Mouse (Mus musculus) skeletal muscle tissue, adult 2 months (tissue): Measurements from ENCODE around the gene Dusp22.

ENCODE experiments used
- DNase-seq: peaks from one replicate; pipeline ENCODE4 v3.0.0-alpha.2; 2012; ENCODE audit warnings: low read depth, low spot score

Dusp22 gene

DNA sequence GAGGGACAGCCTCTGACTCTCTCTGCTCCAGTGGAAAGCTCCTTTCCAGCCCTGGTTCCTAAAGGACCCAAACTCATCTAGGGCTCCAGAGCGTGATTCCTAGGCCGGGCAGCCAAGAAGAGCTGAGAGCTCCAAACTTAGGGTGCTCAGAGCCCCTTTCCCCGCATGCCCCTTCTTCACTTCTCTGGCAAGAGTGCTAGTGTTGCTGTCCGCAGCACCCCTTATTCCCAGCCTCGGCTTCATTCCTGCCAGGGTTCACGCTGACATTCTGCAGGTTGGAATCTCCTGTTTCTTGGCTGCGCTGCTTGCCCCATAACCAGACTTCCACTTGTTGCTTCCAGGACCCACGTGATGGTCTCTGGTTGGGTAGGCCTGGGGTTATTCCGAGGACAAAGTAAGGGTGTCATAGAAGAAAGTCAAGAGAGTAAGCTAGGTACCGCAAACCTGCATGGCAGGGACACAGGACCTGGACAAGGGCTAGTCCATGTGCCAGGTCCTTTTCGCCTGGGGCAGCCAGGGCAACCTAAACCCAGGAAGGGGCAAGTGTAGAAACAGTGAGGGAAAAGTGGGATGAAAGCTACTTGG is 89.8 kb downstream of the Dusp22 start:
- no peak for DNase-seq

DNA sequence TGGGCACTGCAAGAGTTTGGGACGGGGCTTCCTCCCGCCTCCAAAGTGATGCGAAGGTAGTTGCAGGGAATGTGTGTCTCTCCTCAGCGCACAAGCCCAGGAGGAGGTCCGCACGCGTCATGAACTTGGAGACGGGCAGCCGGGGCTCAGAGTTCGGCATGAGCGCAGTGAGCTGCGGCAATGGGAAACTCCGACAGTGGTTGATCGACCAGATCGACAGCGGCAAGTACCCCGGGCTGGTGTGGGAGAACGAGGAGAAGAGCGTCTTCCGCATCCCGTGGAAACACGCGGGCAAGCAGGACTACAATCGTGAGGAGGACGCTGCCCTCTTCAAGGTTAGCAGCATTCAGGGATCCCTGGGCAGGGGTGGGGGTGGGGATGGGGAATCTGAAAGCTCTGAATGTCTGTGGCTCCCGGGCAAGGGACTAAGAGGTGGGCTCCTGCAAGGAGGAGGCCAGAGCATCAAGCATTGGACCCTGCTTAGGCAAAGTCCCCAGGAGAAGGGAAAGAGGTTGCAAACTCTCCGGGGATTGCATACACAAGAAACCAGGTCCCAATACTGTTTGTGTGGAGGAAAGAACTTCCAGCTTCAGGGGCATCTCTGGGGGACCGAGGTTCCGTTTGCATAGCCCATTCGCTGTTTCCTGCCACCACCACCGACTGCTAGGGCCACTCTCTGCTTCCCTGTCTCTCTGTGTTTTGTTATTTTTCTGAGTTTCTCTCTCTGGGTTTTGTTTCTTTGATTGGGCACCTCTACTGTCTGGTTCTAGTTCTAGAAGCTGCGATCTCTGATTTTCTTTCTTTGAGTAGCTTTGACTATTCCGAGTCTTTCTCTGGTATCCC is 90.9 kb downstream of the Dusp22 start:
- no peak for DNase-seq

DNA sequence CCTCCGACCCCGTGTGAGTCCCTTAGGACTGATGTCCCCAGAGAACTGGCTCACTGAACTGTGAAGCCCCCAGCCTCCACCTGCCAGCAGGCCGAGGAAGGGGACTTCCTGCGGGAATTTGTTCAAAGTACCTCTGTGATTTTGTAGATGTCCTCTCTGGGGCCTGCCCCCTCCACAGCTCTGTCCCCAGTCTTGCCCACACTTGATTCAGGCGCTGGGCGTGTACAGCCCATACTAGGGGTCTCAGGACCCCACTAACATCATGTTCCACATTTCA is 91.4 kb downstream of the Dusp22 start:
- DNase-seq: no peak

DNA sequence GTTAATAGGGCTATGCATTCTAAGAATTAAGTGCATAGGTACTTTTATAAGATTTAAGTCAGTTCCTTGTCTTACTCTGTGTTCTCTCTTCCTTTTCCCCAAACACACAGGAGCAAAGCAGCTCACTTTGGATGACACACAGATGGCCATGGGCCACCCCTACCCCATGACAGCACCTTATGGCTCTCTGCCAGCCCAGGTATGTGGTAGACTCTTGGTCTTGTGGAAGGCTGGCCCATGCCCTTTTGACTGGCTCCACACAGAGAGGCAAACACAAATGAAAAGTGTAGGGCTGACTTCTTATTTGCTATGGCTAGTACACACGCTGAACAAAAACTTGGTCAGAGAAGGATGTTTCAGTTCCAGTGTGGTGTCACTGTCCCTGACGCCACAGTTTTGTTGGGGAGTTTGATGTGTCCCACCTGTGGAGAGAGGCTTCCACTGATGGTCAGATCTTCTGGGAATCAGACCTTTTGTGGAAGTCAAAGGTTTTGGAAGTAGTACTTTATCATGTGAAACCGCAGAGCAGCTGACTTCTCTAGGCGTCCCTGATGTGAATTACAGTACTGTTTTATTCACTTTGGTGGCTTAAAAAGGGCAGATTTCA is 92.9 kb downstream of the Dusp22 start:
- DNase-seq: no peak

DNA sequence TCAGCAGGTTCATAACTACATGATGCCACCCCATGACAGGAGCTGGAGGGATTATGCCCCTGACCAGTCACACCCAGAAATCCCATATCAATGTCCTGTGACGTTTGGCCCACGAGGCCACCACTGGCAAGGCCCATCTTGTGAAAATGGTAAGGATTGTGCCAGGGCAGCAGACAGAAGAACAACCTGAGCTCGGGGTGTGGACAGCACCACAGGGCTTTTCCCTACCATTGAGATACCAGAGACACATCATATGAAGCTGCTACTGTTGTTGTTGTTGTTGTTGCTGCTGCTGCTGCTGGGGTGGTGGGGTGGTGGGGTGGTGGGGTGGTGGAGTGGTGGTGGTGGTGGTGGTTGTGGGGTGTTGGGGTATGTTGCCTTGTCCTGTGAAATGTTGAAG is 93.6 kb downstream of the Dusp22 start:
- DNase-seq: no peak

DNA sequence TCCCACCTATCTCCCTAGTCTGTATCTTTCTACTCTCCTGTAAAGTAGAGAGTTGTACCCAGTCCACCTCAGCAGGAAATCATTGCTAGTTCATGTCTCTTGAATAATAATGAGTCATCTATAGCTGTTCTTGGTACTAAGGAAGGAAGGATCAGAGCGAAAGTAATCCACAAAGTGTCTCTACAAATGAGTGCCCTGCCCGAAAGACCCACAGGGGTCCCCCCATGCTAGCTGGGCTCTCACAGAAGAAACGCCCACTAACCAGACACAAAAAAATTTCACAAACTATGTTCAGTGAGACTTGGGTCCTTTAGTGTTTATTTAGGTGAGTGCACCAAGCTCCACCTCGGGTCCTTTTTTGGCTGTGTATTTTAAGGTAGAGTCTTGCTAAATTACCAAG is 94.3 kb downstream of the Dusp22 start:
- no peak for DNase-seq

DNA sequence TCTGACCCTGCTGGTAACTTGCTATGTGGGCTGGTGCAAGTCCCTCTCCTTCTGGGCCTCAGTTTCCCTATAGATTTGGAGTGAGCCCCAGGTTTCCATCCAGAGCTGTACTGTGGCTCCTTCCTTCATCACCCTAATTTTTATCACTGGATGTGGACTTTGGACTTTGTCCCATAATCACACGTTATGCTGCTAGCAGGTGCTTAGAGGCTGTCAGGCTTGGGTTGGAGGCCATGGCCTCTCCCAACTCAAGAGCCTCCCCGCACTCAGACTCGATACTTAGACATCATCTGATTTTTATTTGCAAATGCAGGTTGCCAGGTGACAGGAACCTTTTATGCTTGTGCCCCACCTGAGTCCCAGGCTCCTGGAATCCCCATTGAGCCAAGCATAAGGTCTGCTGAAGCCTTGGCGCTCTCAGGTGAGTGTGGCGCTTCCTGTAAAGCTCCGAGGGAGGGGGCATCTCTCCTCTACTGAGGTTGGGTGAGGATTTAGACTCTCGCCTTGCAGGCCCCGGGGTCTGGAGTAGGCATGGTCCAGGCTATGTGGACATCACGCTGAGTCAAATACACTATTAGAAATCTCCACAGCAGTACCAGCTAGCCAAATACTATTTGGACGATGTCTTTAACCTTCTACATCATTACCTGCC is 95.2 kb downstream of the Dusp22 start:
- DNase-seq: no peak

DNA sequence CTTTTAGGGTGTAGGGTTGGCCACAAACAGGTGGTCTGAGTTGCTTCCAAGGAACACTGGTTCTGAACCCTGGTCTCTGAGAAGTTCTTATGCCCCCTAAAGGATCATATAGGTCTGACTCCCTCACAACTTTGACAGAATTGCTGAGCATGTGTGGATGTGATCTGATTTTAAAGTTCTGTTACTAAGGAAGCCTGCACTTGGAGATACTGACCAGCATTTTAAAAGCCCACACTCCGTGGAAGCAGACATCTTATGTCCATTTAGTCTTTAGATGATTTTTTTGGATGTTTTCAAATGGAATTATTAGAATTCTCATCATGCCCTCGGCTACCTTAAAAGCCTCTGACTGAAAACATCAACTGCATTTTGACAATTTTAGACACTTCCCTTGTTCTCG is 95.8 kb downstream of the Dusp22 start:
- DNase-seq: no peak

DNA sequence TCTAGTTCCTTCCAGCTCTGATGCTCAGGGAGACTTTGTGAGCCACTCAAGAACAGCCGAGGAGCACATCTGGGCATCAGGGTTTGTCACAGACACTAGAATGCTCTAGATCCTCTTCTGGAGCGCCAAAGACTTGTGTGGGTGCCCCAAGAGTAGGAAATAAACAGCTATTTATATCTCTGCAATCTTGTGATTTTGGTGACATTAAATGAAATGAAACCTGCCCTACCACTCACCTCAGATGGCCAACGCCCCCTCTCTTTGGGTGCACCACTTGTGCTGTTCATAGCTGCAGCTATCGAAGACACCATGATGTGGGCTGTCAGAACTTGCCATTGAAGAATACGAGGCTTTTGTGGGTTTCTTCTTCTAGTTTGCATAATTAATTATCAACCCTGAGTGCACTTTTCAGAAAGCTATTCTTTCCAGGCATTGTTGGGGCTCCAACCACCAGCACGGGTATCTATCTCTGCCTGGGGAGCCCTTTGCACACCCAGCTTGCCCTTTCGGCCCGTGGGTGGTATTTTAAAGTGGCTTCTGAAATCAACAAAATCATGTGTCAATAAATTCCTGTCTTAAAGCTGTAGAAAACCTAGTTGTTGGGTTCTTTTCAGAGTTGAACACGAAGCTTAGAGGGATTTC is 96.3 kb downstream of the Dusp22 start:
- DNase-seq: no peak

DNA sequence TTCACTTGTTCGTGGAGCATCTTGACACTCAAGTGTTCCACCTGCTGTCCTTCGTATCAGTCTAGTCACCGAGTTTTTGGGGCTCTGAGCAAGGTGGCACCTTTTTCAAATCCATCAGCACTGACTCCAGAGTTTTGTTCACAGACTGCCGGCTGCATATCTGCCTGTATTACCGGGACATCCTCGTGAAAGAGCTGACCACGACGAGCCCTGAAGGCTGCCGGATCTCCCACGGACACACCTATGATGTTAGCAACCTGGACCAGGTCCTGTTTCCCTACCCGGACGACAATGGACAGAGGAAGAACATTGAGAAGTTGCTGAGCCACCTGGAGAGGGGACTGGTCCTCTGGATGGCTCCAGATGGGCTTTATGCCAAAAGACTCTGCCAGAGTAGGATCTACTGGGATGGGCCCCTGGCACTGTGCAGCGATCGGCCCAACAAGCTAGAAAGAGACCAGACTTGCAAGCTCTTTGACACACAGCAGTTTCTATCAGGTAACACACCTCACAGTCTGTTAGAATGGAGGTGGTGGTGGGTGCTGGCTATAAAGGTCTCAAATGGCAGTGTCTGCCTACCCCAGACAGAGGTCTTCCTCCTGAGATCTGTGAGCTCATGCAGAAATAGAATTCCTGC is 97.6 kb downstream of the Dusp22 start:
- DNase-seq: no peak

DNA sequence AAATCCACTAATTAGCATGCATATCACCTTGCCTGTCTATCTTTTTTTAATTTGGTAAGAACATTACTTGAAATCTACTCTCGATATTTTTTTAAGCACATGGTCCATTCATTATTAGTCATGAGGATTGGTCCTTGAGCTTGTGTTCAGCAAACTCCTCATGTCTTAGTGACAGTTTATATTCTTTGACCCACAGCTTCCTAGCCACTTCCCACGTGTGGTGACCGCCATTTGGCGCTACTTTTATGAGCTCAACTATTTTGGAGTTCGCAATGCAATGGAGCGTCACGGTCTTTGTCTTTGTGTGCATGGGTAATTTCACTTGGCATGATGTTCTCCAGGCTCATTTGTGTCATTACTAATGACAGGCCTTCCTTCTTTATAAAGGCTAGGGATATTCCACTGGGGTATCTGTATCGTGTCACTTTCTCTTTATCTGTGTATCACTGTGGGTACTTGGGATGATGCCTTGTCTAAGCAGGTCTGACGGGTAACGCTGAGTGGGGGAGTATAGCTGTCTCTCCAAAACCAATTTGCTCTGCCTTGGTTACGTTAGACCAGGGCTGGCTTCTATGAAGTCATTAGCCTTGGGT is 99.1 kb downstream of the Dusp22 start:
- no peak for DNase-seq

DNA sequence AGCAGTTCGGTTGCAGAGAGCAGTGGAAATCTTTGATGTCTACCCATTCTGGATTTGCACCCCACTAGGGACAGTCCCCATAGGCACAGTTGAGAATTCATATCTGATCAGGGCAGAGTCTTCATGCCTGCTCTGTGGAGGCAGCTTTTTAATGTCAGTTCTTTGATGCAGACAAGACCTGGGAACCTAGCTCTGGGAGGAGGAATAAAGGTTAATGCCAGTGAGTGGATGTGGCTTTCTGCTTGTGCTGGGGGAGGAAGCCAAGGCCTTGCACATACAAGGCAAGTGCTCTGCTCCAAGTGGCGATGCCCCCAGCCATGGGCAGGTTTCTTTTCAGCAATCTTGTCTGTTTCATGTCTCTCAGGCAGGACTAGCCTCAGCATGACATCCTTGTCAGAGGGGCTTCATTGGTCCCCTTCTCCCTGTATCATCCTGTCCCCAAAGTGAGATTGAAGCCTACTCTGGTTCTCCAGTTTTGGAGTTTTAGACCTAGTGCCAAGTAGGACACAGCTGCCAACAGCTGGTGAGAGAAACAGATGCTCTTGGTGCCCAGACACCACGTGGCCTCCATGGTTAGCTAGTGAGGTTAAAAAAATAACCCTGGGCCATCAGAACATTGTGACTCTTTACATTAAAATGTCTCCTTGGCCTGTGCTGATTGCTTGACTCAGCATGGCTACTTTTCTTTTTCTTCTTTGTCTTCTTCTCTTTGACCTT is 100.7 kb downstream of the Dusp22 start:
- DNase-seq: no peak
